Mouse (Mus musculus) MEL (cell line): ENCODE measurements around the gene Dda1. TPM values are rescaled to one million over a fixed set of nuclear protein-coding genes. Genes with fewer than 3 reads are reported as not detected.

Experiments
- DNase-seq: peaks from one replicate; pipeline ENCODE4 v3.0.0; 2011; ENCODE audit warnings: low read depth, low spot score
- H3K27ac ChIP-seq: 2 replicates; pipeline ENCODE4 v1.5.1; 2012; ENCODE audit warnings: low read depth, mild to moderate bottlenecking, control low read depth, low read length, moderate library complexity; ENCODE audit not compliant: control insufficient read depth
- H3K27me3 ChIP-seq, 2 experiments: fragments of 150-350 bp in 1 of 2; sonication (generic) in 1 of 2; 2 replicates each; pipeline ENCODE4 v1.6.1; 2012; ENCODE audit warnings: low read length in 2 of 2, mild to moderate bottlenecking in 2 of 2, improper control_type of control experiment in 1 of 2, moderate library complexity in 1 of 2; ENCODE audit not compliant: insufficient read depth in 2 of 2, control insufficient read depth in 1 of 2
- H3K36me3 ChIP-seq, 2 experiments: 2 replicates each; pipeline ENCODE4 v1.6.1; 2012 to 2014; ENCODE audit warnings: low read length in 2 of 2, improper control_type of control experiment in 1 of 2, inconsistent platforms in 1 of 2, mild to moderate bottlenecking in 1 of 2; ENCODE audit not compliant: insufficient read depth in 2 of 2, control insufficient read depth in 1 of 2
- H3K4me1 ChIP-seq, 2 experiments: fragments of 150-350 bp in 1 of 2; sonication (generic) in 1 of 2; 2 replicates each; pipeline ENCODE4 v1.6.1; 2012; ENCODE audit warnings: low read length in 2 of 2, improper control_type of control experiment in 1 of 2, mild to moderate bottlenecking in 1 of 2; ENCODE audit not compliant: insufficient read depth in 2 of 2, control insufficient read depth in 1 of 2
- H3K4me3 ChIP-seq, 2 experiments: fragments of 150-350 bp in 1 of 2; sonication (generic) in 1 of 2; 2 replicates each; pipeline ENCODE4 v1.5.1; 2012; ENCODE audit warnings: low read depth in 2 of 2, low read length in 2 of 2, mild to moderate bottlenecking in 2 of 2, moderate library complexity in 2 of 2, control low read depth in 1 of 2, improper control_type of control experiment in 1 of 2; ENCODE audit not compliant: control insufficient read depth in 1 of 2, insufficient read depth in 1 of 2
- H3K79me2 ChIP-seq: 2 replicates; pipeline ENCODE4 v1.6.1; 2012; ENCODE audit warnings: mild to moderate bottlenecking, low read length, moderate library complexity; ENCODE audit not compliant: control insufficient read depth, poor library complexity, insufficient read depth
- H3K9ac ChIP-seq: 2 replicates; pipeline ENCODE4 v1.6.1; 2012; ENCODE audit warnings: low read depth, mild to moderate bottlenecking, control low read depth, low read length, moderate library complexity; ENCODE audit not compliant: control insufficient read depth, poor library complexity, severe bottlenecking
- H3K9me3 ChIP-seq: fragments of 150-350 bp; sonication (generic); replicated peaks from 2 replicates; pipeline ENCODE4 v1.6.1; 2012; ENCODE audit warnings: mild to moderate bottlenecking, low read length, improper control_type of control experiment, moderate library complexity; ENCODE audit not compliant: insufficient read depth
- BHLHE40 ChIP-seq: IDR thresholded peaks from 2 replicates; pipeline ENCODE4 v1.6.1; 2012; ENCODE audit warnings: low read depth, mild to moderate bottlenecking, inconsistent platforms, low read length, improper control_type of control experiment, borderline replicate concordance
- CHD1 ChIP-seq: IDR thresholded peaks from 2 replicates; pipeline ENCODE4 v1.6.1; 2012; ENCODE audit warnings: low read depth, mild to moderate bottlenecking, inconsistent platforms, low read length, improper control_type of control experiment
- CHD2 ChIP-seq: IDR thresholded peaks from 2 replicates; pipeline ENCODE4 v1.6.1; 2011; ENCODE audit warnings: low read length, improper control_type of control experiment
- CTCF ChIP-seq, 3 experiments: IDR thresholded peaks in 2 of 3; conservative IDR thresholded peaks in 1 of 3; 2 replicates each; pipeline ENCODE4 v1.5.1; 2011 to 2012; ENCODE audit warnings: low read length in 3 of 3, low read depth in 2 of 3, mild to moderate bottlenecking in 2 of 3, improper control_type of control experiment in 1 of 3, inconsistent platforms in 1 of 3, mixed read lengths in 1 of 3, moderate library complexity in 1 of 3; ENCODE audit not compliant: control insufficient read depth in 1 of 3, insufficient read depth in 1 of 3, poor library complexity in 1 of 3, severe bottlenecking in 1 of 3
- ELF1 ChIP-seq: IDR thresholded peaks from 2 replicates; pipeline ENCODE4 v1.6.1; 2014; ENCODE audit warnings: low read depth, mild to moderate bottlenecking, inconsistent platforms, low read length, improper control_type of control experiment, moderate library complexity
- JUND ChIP-seq: IDR thresholded peaks from 2 replicates; pipeline ENCODE4 v1.6.1; 2011; ENCODE audit warnings: low read depth, mild to moderate bottlenecking, improper control_type of control experiment, low read length
- MEF2A ChIP-seq: IDR thresholded peaks from 2 replicates; pipeline ENCODE4 v1.6.1; 2014; ENCODE audit warnings: low read depth, mild to moderate bottlenecking, inconsistent platforms, low read length, improper control_type of control experiment; ENCODE audit not compliant: poor library complexity, insufficient replicate concordance, severe bottlenecking; ENCODE audit errors: extremely low read depth
- MXI1 ChIP-seq: IDR thresholded peaks from 2 replicates; pipeline ENCODE4 v1.6.1; 2011; ENCODE audit warnings: mild to moderate bottlenecking, low read depth, low read length, improper control_type of control experiment
- NELFE ChIP-seq: IDR thresholded peaks from 2 replicates; pipeline ENCODE4 v1.6.1; 2011; ENCODE audit warnings: low read depth, low read length, improper control_type of control experiment
- POLR2AphosphoS2 ChIP-seq: IDR thresholded peaks from 2 replicates; pipeline ENCODE4 v1.6.1; 2011; ENCODE audit warnings: low read length, improper control_type of control experiment
- RAD21 ChIP-seq: IDR thresholded peaks from 2 replicates; pipeline ENCODE4 v1.6.1; 2011; ENCODE audit warnings: mild to moderate bottlenecking, low read depth, low read length, improper control_type of control experiment
- SIN3A ChIP-seq: IDR thresholded peaks from 2 replicates; pipeline ENCODE4 v1.6.1; 2012; ENCODE audit warnings: low read length, improper control_type of control experiment, inconsistent platforms
- SMC3 ChIP-seq: IDR thresholded peaks from 2 replicates; pipeline ENCODE4 v1.6.1; 2011; ENCODE audit warnings: low read depth, low read length, improper control_type of control experiment
- TCF12 ChIP-seq: IDR thresholded peaks from 2 replicates; pipeline ENCODE4 v1.6.1; 2014; ENCODE audit warnings: low read depth, mild to moderate bottlenecking, inconsistent platforms, low read length, improper control_type of control experiment, moderate library complexity
- UBTF ChIP-seq: IDR thresholded peaks from 2 replicates; pipeline ENCODE4 v1.6.1; 2012; ENCODE audit warnings: low read depth, mild to moderate bottlenecking, inconsistent platforms, low read length, improper control_type of control experiment, moderate library complexity, borderline replicate concordance; ENCODE audit not compliant: insufficient read depth
- USF2 ChIP-seq, 2 experiments: IDR thresholded peaks; 2 replicates each; pipeline ENCODE4 v1.6.1; 2011 to 2012; ENCODE audit warnings: improper control_type of control experiment in 2 of 2, low read length in 2 of 2, borderline replicate concordance in 1 of 2, inconsistent platforms in 1 of 2, low read depth in 1 of 2, mild to moderate bottlenecking in 1 of 2; ENCODE audit not compliant: insufficient read depth in 1 of 2
- ZC3H11A ChIP-seq: IDR thresholded peaks from 2 replicates; pipeline ENCODE4 v1.6.1; 2012; ENCODE audit warnings: low read depth, mild to moderate bottlenecking, inconsistent platforms, low read length, improper control_type of control experiment
- ZMIZ1 ChIP-seq: IDR thresholded peaks from 2 replicates; pipeline ENCODE4 v1.6.1; 2012; ENCODE audit warnings: low read depth, mild to moderate bottlenecking, inconsistent platforms, low read length, improper control_type of control experiment, moderate library complexity
- ZNF384 ChIP-seq: IDR thresholded peaks from 2 replicates; pipeline ENCODE4 v1.6.1; 2012; ENCODE audit warnings: low read depth, mild to moderate bottlenecking, inconsistent platforms, low read length, improper control_type of control experiment
- polyA plus RNA-seq, 2 experiments: library from polyadenylated mRNA; stranded (reverse) in 1 of 2; unstranded in 1 of 2; fragments of >175 nt in 1 of 2; fragments of >200 nt in 1 of 2; gene quantifications; 2 replicates each; pipeline versions ENCODE4 v1.2.1 to v1.2.4; 2012; ENCODE audit warnings: low replicate concordance in 2 of 2, low read depth in 1 of 2; ENCODE audit not compliant: insufficient read length in 2 of 2, insufficient read depth in 1 of 2, missing spikeins in 1 of 2
- total RNA-seq: library from RNA; depleted of rRNA; stranded (reverse); fragments of 300-350 nt; gene quantifications from 2 replicates; pipeline ENCODE4 v1.2.3, GENCODE M21; 2012

Gene Dda1
- total and polyA plus RNA-seq, 3 experiments = 59.6 to 110 TPM; not detected in 1

DNA sequence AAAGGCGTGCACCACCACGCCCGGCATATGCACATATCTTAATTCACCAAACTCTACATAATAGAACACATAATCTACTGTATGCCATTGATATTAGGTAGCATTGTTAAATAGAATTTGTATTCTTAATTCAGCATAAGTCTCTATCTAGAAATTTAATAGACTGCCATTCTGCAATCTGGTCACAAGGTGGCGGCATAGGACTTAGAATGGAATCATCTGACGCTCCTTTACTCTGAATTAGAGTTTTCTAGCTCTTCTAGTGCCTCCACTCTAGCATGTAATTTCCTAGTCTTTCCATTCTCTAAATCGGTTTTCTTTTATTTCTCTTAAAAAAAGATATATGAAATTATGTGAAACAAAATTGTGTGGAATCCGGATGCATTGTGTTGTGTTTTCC is 27.6 kb upstream of the Dda1 start:
- H3K9ac ChIP-seq = no peak overlapping the region
- no peaks in the 10 kb centered on the region for H3K79me2 ChIP-seq
- peak; percentile 81 for DNase-seq
- H3K36me3 ChIP-seq = no peaks in the 10 kb centered on the region
- H3K4me1 ChIP-seq = no peaks in the 10 kb centered on the region
- peaks cover 3 to 9% of the 10 kb centered on the region in 2 experiments; a peak in 3 of 4 replicates for H3K27me3 ChIP-seq
- no peak overlapping the region for H3K27ac ChIP-seq
- no peaks in the 10 kb centered on the region for H3K9me3 ChIP-seq
- no peak overlapping the region for H3K4me3 ChIP-seq
- TF ChIP-seq CTCF (IDR thresholded peaks at IDR 0.05 in 2 of 3, conservative IDR thresholded peaks at IDR 0.05 in 1 of 3; ENCODE audit: control insufficient read depth in 1 of 3, insufficient read depth in 1 of 3, low read depth in 2 of 3, low read length in 3 of 3, poor library complexity in 1 of 3, severe bottlenecking in 1 of 3) (peak; percentile 38 to 96 (median 45); a peak in 5 of 6 replicates), SMC3 (peak; percentile 94), RAD21 (peak; percentile 99), ZMIZ1 (no peak), SIN3A (peak; percentile 54; the same call in 1 of the 2 replicates), USF2 (IDR thresholded peaks at IDR 0.05; ENCODE audit: borderline replicate concordance in 1 of 2, insufficient read depth in 1 of 2, low read depth in 1 of 2, low read length in 2 of 2) (no peak), ZC3H11A (peak; percentile 96), MXI1 (no peak), TCF12 (no peak), ZNF384 (peak; percentile 31; the same call in 1 of the 2 replicates)
- TF ChIP-seq, all 39 proteins: peak for 6

DNA sequence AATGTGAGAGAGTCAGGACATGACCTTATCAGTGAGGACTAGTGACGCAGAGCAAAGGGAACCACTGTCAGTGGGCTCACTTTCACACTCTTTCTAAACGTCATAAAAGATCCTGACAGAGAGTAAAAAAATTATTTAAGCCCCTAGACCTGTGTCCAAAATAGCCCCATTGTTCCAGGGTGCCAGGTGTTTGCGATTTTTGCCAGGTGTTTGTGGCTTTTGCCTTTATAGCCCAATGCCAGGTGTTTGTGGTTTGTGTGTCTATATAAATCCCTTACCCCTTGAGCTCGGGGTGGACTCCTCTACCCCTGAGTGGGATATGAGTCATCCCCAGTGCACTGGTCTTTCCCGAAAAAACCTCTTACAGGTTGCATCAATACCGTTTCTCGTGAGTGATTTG is 23.9 kb upstream of the Dda1 start:
- Histone ChIP-seq H3K4me3 (no peak overlapping the region), H3K27ac (no peak overlapping the region), H3K79me2 (no peaks in the 10 kb centered on the region), H3K36me3 (no peaks in the 10 kb centered on the region), H3K4me1 (no peaks in the 10 kb centered on the region), H3K9ac (no peak overlapping the region), H3K9me3 (no peaks in the 10 kb centered on the region), H3K27me3 (peaks cover 0 to 10% of the 10 kb centered on the region in 2 experiments; a peak in 2 of 4 replicates)
- DNase-seq = no peak
- no peak for TF ChIP-seq BHLHE40
- TF ChIP-seq JUND = no peak
- no peak for TF ChIP-seq CHD2
- no peak for TF ChIP-seq ZMIZ1
- no peak for TF ChIP-seq CHD1
- TF ChIP-seq POLR2AphosphoS2 = no peak
- no peak for TF ChIP-seq ELF1
- TF ChIP-seq NELFE = no peak
- TF ChIP-seq UBTF = no peak
- no peak for TF ChIP-seq MEF2A
- no peak for TF ChIP-seq ZNF384
